Mouse (Mus musculus): ENCODE measurements at regions not wholly inside any gene's neighbourhood (a gene's known extent, or its start where the extent isn't known, plus 50 kb on each side); places are given as distances from the start of the nearest gene placed in this dataset.

GRCm38 (mm10) chr1:77854366-77854765 is 339.5 kb upstream of the Epha4 start:
- Histone ChIP-seq H3K27ac (ENCODE audit: insufficient read depth, low read length) (no peak overlapping the region), H3K4me1 (ENCODE audit: control insufficient read depth, insufficient read depth, low read length) (no peaks in the 10 kb centered on the region), H3K27me3 (ENCODE audit: control insufficient read depth, insufficient read depth, low read length) (no peaks in the 10 kb centered on the region), H3K4me3 (replicated peaks; ENCODE audit: insufficient read depth, low read depth, low read length) (no peak overlapping the region)
- WGBS: 91% methylated on average over 1 of the region's 1 CpGs
- DNase-seq: no peak
- TF ChIP-seq POLR2A (IDR thresholded peaks at IDR 0.05; ENCODE audit: borderline replicate concordance, insufficient read depth, low read length) (no peak), CTCF (IDR thresholded peaks at IDR 0.05; ENCODE audit: borderline replicate concordance, insufficient read depth, low read depth, low read length) (no peak)

GRCm38 (mm10) chr1:77847766-77848615 is 333.1 kb upstream of the Epha4 start:
- no peak overlapping the region for H3K4me3 ChIP-seq (replicated peaks; ENCODE audit: insufficient read depth, low read depth, low read length)
- no peaks in the 10 kb centered on the region for H3K27me3 ChIP-seq (ENCODE audit: control insufficient read depth, insufficient read depth, low read length)
- H3K4me1 ChIP-seq (ENCODE audit: control insufficient read depth, insufficient read depth, low read length): no peaks in the 10 kb centered on the region
- no peak for DNase-seq
- no peak overlapping the region for H3K27ac ChIP-seq (ENCODE audit: insufficient read depth, low read length)
- TF ChIP-seq CTCF (IDR thresholded peaks at IDR 0.05; ENCODE audit: borderline replicate concordance, insufficient read depth, low read depth, low read length) (no peak), POLR2A (IDR thresholded peaks at IDR 0.05; ENCODE audit: borderline replicate concordance, insufficient read depth, low read length) (no peak)
- 58% methylated on average over 9 of the region's 9 CpGs for WGBS

GRCm38 (mm10) chr1:77846039-77846727 is 331.3 kb upstream of the Epha4 start:
- Histone ChIP-seq H3K4me1 (ENCODE audit: control insufficient read depth, insufficient read depth, low read length) (no peaks in the 10 kb centered on the region), H3K27me3 (ENCODE audit: control insufficient read depth, insufficient read depth, low read length) (no peaks in the 10 kb centered on the region; the same call in 1 of the 2 replicates), H3K4me3 (replicated peaks; ENCODE audit: insufficient read depth, low read depth, low read length) (no peak overlapping the region), H3K27ac (ENCODE audit: insufficient read depth, low read length) (no peak overlapping the region)
- DNase-seq: peak; percentile 7 to 23
- TF ChIP-seq CTCF (IDR thresholded peaks at IDR 0.05; ENCODE audit: borderline replicate concordance, insufficient read depth, low read depth, low read length) (no peak), POLR2A (IDR thresholded peaks at IDR 0.05; ENCODE audit: borderline replicate concordance, insufficient read depth, low read length) (no peak)
- WGBS: 40% methylated on average over 12 of the region's 12 CpGs

- TF ChIP-seq CTCF (IDR thresholded peaks at IDR 0.05; ENCODE audit: borderline replicate concordance, insufficient read depth, low read depth, low read length) (no peak), POLR2A (IDR thresholded peaks at IDR 0.05; ENCODE audit: borderline replicate concordance, insufficient read depth, low read length) (no peak)
- WGBS: 86% methylated on average over 9 of the region's 9 CpGs
These were observed 325.8 kb upstream of the Epha4 start for GRCm38 (mm10) chr1:77840672-77841071.

GRCm38 (mm10) chr1:77832174-77832573 is 317.3 kb upstream of the Epha4 start:
- H3K27ac ChIP-seq (ENCODE audit: insufficient read depth, low read length): no peak overlapping the region
- no peak for DNase-seq
- H3K4me1 ChIP-seq (ENCODE audit: control insufficient read depth, insufficient read depth, low read length): no peaks in the 10 kb centered on the region
- H3K4me3 ChIP-seq (replicated peaks; ENCODE audit: insufficient read depth, low read depth, low read length): no peak overlapping the region
- TF ChIP-seq POLR2A (IDR thresholded peaks at IDR 0.05; ENCODE audit: borderline replicate concordance, insufficient read depth, low read length): no peak
- TF ChIP-seq CTCF (IDR thresholded peaks at IDR 0.05; ENCODE audit: borderline replicate concordance, insufficient read depth, low read depth, low read length): no peak
- whole genome bisulfite sequencing: 56% methylated on average over 2 of the region's 2 CpGs
- no peaks in the 10 kb centered on the region for H3K27me3 ChIP-seq (ENCODE audit: control insufficient read depth, insufficient read depth, low read length)

More at GRCm38 (mm10) chr1:77840672-77841071, 325.8 kb upstream of the Epha4 start:
- no peaks in the 10 kb centered on the region; the same call in 1 of the 2 replicates for H3K27me3 ChIP-seq (ENCODE audit: control insufficient read depth, insufficient read depth, low read length)
- no peak overlapping the region for H3K4me3 ChIP-seq (replicated peaks; ENCODE audit: insufficient read depth, low read depth, low read length)
- no peak overlapping the region for H3K27ac ChIP-seq (ENCODE audit: insufficient read depth, low read length)
- DNase-seq: no peak
- no peaks in the 10 kb centered on the region for H3K4me1 ChIP-seq (ENCODE audit: control insufficient read depth, insufficient read depth, low read length)

- no peak for TF ChIP-seq POLR2A (IDR thresholded peaks at IDR 0.05; ENCODE audit: borderline replicate concordance, insufficient read depth, low read length)
- TF ChIP-seq CTCF (IDR thresholded peaks at IDR 0.05; ENCODE audit: borderline replicate concordance, insufficient read depth, low read depth, low read length): no peak
- H3K4me1 ChIP-seq (ENCODE audit: control insufficient read depth, insufficient read depth, low read length): no peaks in the 10 kb centered on the region
- no peak overlapping the region for H3K27ac ChIP-seq (ENCODE audit: insufficient read depth, low read length)
- no peaks in the 10 kb centered on the region for H3K27me3 ChIP-seq (ENCODE audit: control insufficient read depth, insufficient read depth, low read length)
- DNase-seq: no peak
- WGBS: 60% methylated on average over 5 of the region's 5 CpGs
- no peak overlapping the region for H3K4me3 ChIP-seq (replicated peaks; ENCODE audit: insufficient read depth, low read depth, low read length)
These were observed 310.0 kb upstream of the Epha4 start for GRCm38 (mm10) chr1:77824716-77825387.

- Histone ChIP-seq H3K4me1 (ENCODE audit: control insufficient read depth, insufficient read depth, low read length) (no peaks in the 10 kb centered on the region), H3K27ac (ENCODE audit: insufficient read depth, low read length) (no peak overlapping the region), H3K4me3 (replicated peaks; ENCODE audit: insufficient read depth, low read depth, low read length) (no peak overlapping the region), H3K27me3 (ENCODE audit: control insufficient read depth, insufficient read depth, low read length) (no peaks in the 10 kb centered on the region)
- TF ChIP-seq POLR2A (IDR thresholded peaks at IDR 0.05; ENCODE audit: borderline replicate concordance, insufficient read depth, low read length) (no peak), CTCF (IDR thresholded peaks at IDR 0.05; ENCODE audit: borderline replicate concordance, insufficient read depth, low read depth, low read length) (no peak)
- 9% methylated on average over 10 of the region's 10 CpGs for WGBS
- DNase-seq: no peak
These were observed 309.2 kb upstream of the Epha4 start for GRCm38 (mm10) chr1:77823801-77824687.
